Mouse (Mus musculus): ENCODE results near the gene Dbh.

GRCm38 (mm10) chr2:27207126-27207525 is 42.1 kb downstream of the Dbh start:
- TF ChIP-seq POLR2A (IDR thresholded peaks at IDR 0.05; ENCODE audit: control insufficient read depth, extremely low read depth, insufficient read depth, low read length, poor library complexity), result no peak
- no peak for TF ChIP-seq CTCF (IDR thresholded peaks at IDR 0.05; ENCODE audit: borderline replicate concordance, control insufficient read depth, extremely low read depth, insufficient read depth, low read length, poor library complexity)
